Mouse (Mus musculus) urinary bladder, postnatal 0 days (tissue): ENCODE results near the gene Ctcfl. TPM values are rescaled to one million over a fixed set of nuclear protein-coding genes. Genes with fewer than 3 reads are reported as not detected.

ENCODE experiments used
- polyA plus RNA-seq: library from polyadenylated mRNA; unstranded; fragments of >200 nt; fragmentation: Nextera tagmentation; extraction: Ambion mirVana; gene quantifications from 2 replicates; pipeline ENCODE4 v1.2.1, GENCODE M21; 2015

Ctcfl gene
- polyA plus RNA-seq, result 0.13 and 0.23 TPM in 2 replicates

GRCm38 (mm10) chr2:173119023-173119944 lies at the start of gene Ctcfl:
Ctcfl (minus strand) TSS chr2:173119525.

DNA sequence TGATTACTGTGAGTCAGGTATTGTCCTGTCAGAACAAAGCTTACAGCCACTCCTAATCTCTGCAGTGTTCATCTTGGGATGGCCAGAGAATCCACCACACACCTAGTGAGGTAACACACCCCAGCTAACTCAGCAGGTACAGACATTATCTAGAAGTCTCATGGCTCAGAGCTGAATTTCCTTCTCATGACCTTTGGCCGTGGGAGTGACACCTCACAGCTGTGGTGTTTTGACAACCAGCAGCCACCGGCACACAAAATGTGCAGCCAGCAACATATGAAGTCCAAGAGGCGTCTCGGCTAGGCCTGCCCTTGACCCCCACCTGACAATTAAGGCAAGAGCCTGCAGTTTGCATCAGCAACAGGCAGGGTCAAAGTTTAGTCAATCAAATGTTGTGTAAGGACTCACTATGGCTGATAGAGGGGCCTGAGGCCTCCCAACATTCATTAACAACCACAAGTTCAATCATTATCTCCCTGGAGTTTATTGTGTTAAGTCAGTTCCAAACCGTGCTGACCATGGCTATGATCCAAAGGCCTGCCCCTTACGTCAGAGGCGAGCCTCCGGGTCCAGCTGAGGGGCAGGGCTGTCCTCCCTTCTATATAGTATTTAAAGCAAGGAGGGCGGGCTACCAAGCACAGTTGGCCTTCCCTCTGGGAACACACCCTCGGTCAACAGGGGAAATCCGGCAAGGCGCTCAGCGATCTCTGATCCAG lies 33.3 kb upstream of the Ctcfl start, which contains the start of gene Pck1:
TSS of gene Pck1 (plus strand) at position 613 of the 716 bp plus-strand sequence.

Other genes with a start within 250 kb of the Ctcfl start
- 11.2 and 12.2 TPM in 2 replicates for gene Bmp7, start 179.2 kb downstream of the Ctcfl start, polyA plus RNA-seq
- 0.06 TPM in 1 of 2 replicates, not detected in the other for gene Spo11, start 141.8 kb downstream of the Ctcfl start, polyA plus RNA-seq
- gene Rae1, start 119.4 kb downstream of the Ctcfl start, polyA plus RNA-seq, result 76.2 and 78.0 TPM in 2 replicates
- gene Rbm38, start 99.0 kb downstream of the Ctcfl start, polyA plus RNA-seq, result 94.9 and 104 TPM in 2 replicates
- 0.18 and 0.45 TPM in 2 replicates for gene Pck1, start 33.5 kb upstream of the Ctcfl start, polyA plus RNA-seq
- gene Zbp1, start 99.4 kb upstream of the Ctcfl start, polyA plus RNA-seq, result 4.1 and 5.5 TPM in 2 replicates
- gene Pmepa1, start 157.0 kb upstream of the Ctcfl start, polyA plus RNA-seq, result 10.0 and 11.8 TPM in 2 replicates